Mouse (Mus musculus) cerebellum, adult 9-10 months (tissue): ENCODE results near the gene Slc22a2.
A peak's percentile ranks its signal among the peaks of the same experiment; 100 is the strongest.
"Not testable (repeated sequence)": the region's sequence is repeated elsewhere in the genome, so short reads cannot be mapped to it uniquely, and the experiment has no call there.

ENCODE experiments used
- DNase-seq: peaks from one replicate; pipeline ENCODE4 v3.0.0; 2022

Slc22a2 gene

DNA sequence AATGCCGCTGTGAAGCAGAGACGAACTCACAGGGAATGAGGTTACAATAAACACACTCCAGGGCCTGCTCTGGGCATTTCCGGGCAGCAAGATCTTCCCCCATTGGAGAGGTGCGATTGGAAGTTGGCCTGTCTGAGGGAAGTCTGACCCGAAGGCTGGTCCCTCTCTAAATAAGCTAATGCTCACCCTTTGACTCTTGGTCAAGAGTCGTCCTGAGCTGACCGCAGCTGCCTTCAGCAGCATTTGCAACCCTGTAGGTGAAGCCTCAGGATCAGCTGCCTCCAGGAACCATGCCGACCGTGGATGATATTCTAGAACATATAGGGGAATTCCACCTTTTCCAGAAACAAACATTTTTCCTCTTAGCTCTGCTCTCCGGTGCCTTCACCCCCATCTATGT is at the start of gene Slc22a2:
Gene Slc22a2 (plus strand): TSS at position 142 of the 400 bp plus-strand sequence.
- no peak for DNase-seq

DNA sequence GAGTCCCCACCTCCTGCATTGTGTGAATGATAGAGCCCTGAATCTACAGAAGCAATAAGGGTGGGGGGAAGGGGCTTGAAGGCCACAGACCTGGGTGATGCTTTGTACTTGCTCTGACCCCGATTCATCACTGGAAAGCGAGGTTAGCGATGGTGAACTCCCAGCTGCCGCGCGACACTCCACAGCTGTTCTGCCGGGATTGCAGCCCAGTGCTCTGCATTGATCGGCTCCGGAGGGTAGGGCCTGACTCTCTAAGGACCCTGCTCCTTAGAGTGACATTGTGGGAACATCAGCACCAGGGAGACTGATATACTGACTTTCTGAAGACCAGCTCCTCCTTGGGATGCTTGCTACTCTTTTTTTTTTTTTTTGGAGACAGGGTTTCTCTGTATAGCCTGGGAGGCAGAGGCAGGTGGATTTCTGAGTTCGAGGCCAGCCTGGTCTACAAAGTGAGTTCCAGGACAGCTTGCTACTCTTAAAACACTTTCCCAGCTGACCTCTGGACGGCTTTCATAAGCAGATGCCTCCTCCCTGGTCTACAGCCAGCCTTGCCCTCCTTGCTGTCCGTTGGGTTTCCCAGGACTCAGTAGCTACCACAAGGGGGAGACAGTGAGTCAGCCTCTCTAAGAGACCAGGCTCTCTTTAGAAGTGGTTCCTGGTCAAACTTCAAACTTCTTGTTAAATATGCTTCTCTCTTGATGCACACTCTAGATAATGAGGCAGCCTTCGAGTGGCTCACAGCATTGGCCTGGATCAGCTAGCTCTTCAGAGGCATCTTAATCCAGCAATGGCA is 49.4 kb upstream of the Slc22a2 start:
- peak; percentile 79 for DNase-seq

DNA sequence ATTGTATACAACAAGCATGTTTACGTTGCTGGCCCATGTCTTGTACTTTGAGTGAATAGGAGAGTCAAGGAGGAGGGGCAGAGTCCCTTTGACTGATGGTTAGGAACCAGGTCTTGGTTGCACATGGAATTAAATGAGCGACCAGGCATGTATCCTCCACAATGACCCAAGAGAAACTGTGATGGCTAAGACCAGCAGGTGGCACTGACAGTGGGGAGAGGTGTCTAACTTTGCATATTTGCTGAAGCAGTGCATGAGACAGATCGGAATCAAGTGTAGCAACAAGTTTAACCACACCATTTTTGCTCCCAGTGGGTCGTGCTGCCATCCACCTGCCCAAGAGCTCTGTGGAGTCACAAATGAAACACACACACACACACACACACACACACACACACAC is 21.7 kb upstream of the Slc22a2 start:
- no peak for DNase-seq

DNA sequence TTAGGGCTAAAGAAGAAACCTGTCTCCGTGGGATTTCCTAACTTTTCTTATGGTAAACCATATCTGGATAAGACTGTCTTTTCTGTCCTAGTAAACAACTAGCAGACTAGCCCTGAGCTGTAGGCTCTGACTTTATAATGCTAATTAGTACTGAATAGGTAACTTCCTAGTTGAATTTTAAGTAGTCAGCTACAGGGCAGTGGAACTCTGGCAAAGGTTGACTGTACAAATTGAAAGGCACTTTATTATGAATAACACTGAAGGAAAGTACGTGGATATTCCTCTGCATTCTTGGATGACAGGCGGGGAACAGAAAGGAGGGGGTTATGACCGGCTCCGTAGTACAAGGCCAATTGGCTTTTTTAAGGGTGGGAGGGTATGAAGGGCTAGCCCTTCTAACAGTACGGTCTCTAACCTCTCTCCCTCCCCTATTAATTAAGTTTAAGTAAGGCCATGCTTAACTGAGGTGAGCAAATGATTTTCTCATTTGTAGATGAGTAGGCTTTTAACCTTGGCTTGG is 19.4 kb upstream of the Slc22a2 start:
- not testable (repeated sequence) for DNase-seq

DNA sequence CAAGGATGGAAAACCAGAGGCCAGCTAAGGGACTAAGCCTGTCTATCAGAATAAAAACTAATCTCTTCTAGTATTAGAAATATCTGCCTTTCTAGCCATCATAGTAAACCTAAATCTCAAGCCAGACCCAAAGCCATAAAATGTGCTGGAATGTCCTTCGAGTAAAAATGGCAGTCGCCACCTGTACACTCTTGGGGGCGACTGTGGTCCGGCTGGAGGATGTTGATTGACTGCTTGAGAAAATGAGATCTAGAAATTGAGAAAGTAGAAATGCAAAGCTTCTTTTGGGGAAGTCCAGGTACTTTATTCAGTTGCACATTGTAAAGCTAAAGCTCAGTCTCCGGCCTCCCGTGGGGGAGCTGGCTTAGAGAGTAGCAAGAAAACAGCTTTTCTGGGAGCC is 18.5 kb upstream of the Slc22a2 start:
- no peak for DNase-seq

DNA sequence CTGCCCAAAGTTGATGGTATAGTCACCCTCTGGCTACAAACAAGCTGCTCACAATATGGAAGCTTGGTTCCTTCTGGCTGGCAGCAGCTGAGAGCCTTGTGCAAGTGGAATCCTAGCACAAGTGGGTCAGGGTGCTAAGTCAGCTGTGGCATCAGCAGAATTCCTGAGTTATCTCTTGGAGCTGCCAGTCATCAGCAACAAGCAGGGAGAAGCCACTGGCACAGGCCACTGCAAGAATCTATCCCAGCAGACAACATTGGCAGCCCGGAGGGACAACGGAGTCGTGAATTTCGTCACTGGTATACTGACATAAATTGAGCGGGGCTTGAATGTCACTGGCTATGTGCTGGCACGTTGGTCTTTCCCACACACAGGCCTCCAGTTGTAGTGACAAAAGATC is 12.6 kb upstream of the Slc22a2 start:
- DNase-seq, result no peak

DNA sequence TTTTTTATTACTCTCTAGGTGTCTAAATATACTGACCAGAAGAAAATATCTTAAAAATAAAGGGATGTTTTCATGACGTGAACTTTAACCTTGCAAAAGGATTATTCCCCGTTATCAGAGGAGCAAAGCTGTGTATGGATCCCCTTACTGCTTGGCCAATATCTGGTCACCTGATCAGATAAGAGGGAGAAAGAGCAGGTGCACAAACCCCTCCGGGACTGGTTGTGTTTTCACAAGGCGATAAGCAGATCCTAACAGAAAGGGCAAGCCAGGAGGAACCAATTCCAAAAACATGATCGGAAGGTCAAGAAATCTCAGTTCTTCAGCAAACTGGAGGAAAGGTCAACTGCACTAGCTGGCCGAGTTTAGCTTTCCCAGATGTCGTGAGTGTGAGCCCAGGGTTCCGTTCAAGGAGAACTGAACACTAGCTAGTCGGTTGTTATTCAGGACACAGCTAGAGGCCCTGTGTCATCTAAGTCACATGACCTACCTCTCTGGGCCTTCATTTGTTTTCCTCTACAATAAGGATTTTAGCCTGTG is 11.9 kb upstream of the Slc22a2 start:
- DNase-seq, result no peak

DNA sequence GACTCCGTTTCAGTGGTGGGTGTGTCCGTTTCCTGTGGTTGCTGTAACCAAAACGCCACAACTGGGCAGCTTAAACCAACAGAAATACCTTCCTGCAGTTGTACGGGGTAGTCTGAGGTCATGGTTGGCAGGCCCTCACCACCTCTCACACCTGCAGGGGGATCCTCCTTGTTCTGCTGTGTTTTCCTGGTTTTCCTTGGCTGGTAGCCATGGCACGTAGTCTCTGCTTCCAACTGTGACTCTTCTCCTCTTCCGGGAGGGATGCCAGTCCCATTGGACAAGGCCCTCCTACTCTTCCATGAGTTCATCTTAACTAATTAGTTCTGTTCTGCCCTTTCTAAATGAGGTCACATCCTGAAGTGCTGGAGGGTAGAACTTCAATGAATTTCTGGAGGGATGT is 8.5 kb upstream of the Slc22a2 start:
- no peak for DNase-seq

DNA sequence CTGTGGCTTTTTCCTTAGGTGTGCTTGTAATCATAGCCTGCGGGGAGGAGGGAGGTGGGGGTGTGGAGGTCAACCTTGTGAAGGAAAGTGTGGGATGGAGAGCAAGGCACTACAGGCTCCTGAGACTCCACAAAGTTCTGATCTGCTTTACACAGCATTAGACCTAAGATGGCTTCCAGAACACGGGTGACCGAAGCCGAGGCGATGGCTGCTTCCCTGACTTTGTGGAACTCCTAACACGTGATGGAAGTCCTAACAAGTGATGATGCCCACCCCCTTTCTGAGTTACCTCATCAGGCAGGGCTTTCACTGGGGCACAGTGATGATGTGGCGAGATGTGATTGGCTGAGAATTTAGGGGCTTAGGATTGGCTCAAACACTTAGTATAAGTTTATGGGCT is 6.8 kb upstream of the Slc22a2 start:
- no peak for DNase-seq

DNA sequence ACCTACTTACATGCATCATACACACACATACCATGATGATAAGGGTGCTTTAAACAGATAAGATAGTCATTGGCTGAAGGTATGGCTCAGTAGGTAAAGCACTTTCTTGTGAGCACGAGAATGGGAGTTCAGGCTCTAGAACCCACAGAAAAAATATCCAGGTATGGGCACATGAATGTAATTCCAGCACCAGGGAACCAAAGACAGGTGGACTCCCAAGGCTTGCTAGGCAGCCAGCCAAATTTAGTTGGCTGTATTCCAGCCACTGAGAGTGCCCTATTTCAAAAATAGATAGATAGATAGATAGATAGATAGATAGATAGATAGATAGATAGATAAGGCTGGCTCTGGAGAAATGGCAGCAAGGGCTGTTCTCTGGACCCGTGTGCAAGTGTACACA is 1.4 kb downstream of the Slc22a2 start:
- no peak for DNase-seq

DNA sequence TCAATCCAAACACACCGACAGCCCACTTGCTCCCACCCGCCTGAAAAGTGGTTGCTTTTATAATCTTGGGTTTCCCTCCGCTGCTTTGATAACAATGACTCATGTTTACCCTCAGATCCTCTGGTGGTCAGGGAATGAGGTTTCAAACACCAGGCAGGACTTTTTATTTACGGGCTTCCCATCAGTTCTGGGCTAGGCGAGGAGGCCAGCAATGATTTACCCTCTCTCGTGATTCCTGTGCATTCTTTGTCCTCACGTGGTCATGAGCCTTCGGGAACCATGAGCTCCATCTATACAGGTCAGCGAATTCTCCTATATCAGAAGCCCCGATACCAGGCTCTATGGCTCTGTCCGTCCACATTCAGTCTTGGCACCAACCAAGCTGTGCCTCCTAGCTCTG is 3.0 kb downstream of the Slc22a2 start:
- no peak for DNase-seq

DNA sequence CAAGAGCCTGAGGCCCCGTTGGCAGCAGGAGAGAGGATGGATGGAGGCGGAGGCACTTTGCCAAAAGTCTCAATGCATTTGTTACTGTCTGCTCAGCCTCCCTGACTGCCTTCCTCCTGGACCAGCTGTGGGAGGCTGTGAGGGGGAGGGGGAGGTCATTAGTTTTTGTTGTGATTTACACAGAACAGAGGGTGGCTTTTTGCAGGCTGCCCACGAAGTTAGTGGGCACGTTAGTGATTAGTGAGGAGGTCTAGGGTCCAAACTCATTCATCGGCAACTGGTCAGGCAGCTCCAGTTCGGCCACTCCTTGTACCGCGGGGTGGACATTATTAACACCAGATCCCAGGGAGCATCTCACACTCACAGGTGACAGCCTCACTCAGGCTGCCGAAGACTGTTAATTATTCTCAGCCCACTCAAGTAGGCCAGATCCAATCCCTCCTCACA is 4.9 kb downstream of the Slc22a2 start:
- no peak for DNase-seq

DNA sequence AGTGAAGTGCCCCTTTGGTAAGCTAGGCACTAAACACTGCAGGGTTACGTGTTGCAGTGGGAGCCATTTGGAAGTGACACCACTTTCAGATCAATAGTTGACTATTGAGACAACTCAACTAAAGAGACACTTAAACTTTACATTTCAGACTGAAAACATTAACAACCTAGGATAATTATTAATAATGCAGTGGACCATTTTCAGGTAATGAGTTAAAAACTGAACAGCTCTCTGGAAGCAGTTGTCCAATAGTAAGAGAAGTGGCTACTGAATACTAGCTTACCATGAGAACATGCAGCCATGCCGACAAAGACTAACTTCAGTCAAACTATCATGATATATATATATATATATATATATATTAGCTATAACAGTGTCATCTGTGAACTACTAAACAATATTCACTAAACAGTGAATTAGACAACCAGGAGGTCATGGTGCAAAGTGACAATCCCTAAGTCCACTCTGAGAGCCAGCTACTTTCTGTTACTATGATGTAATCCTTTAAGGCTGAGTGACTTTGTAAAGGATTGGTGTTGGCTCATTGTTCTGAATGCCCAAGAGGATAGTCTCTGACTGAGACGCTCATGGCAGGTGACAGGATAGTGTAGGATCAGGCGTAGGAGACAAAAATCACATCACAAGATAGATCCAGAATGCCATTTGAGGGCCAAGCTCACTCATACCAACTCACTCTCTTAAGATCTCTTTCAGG is 7.1 kb downstream of the Slc22a2 start:
- DNase-seq, result no peak

DNA sequence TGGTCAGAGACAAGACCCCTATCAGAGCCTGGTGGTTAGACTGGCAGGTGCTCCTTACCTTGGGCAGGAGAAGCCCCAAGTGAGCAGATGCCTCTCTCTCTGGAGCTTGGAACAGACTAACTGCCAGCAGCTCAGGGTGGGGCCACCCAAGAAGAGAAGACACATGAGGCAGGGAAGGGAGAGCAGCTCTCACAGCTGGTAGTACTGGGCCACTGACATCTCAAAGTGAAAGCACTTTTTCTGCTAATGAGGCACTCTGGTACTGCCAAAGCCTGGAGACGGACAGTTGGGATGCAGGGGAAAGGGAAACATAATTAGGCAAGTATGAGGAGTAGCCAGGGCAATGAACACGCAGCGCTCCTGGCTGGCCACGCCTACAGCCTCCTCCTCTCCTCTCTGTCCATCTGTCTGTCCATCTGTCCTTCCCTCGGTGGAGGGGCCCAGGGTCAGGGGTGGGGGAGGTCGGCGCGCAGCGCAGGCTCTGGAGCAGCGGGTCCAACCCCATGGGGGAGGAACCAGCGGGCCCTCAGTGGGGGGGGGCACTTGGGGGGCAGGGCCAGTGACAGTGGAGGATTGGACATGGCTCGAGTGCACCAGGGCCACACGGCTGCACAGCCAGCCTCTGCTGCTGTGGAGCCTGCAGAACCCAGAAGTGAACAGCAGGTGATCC is 12.0 kb downstream of the Slc22a2 start:
- no peak for DNase-seq

DNA sequence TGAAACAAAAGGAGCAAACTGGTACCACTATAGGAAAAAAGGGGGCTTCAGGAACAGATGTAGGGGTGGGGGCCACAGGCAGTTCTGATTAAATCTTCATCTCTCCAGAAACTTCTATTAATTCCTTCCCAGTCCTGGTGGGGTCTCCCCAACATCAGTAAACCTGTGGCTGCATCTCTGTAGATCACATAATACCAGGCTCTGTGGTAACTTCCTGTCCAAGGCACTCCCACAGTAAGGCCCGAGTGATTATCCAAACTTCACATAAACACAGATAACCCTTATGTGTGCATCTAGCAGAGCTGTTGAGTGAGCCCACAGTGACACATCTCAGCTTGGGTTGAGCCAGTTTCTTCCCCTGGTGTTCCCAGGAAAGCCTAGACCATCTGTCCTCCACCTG is 22.7 kb downstream of the Slc22a2 start:
- no peak for DNase-seq

DNA sequence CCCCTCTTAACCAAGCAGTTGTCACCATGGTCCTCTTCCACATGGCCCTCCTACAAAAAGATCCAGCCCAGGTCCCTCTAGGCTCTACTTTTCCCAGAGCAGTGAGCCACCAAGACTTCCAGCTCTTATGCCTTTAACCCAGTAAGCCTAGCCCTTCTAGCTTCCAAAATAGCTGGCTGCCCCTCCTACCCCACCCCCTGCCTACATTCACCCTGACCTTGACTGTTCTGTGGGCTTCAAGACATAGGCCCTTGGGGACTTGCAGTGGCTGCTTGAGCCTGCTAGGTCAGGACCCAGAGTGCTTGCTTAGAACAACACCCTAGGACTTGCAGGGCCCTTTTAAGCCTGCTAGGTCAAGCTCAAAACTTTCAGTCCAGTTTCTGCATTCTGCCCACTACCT is 23.3 kb downstream of the Slc22a2 start:
- DNase-seq, result no peak

DNA sequence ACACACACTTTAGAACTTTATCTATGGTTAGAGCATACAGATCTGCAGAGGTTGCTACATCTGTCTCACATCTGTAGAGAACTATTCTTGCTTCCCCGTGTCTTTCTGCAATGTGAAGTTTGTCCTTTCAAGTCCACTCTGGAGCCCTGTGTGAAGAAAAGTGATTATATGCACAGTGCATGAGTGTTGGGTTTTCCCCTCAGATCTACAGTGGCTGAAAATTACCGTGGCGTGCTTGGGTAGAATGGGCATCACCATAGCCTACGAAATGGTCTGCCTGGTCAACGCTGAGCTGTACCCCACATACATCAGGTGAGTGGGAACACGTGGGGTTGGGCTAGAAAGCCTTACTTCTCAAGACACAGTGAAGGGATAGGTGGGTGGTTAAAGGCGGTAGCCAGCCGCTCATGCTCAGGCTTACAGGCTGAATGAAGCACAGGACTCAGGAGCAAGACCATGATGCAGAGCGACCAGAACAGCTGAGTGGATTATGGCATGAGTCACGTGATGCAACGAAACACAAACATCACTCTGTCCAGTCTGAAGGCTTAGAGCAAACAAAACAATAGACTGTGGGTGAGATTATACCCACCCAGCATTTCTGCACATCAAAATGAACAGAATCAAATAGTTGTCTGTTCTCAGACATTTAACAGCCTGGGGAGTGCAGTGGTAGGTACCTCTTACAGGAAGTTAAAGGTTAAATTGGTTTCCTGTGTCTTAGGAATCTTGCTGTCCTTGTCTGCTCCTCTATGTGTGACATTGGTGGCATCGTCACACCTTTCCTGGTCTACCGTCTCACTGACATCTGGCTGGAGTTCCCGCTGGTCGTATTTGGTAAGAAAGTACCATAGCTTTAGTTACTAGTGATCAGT is 30.8 kb downstream of the Slc22a2 start:
- DNase-seq, result no peak

DNA sequence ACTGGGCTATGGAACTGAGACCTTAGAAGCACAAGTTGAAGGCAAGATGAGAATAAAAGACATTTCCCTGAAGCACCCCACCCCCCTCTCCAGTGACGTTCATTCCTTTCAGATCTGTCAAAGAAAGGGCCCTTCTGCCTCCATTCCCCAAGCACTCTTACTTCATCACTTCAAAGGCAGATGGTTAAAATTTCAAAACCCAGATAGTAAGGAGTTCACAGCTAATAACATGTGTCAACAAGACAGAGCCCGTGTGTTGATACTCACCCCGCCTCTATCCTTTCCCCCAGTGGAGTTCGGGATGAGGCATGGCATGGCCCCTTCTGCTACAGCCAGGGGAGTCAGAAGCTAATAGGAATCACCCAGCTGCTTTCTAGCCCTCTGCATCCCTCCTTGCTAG is 31.5 kb downstream of the Slc22a2 start:
- no peak for DNase-seq

DNA sequence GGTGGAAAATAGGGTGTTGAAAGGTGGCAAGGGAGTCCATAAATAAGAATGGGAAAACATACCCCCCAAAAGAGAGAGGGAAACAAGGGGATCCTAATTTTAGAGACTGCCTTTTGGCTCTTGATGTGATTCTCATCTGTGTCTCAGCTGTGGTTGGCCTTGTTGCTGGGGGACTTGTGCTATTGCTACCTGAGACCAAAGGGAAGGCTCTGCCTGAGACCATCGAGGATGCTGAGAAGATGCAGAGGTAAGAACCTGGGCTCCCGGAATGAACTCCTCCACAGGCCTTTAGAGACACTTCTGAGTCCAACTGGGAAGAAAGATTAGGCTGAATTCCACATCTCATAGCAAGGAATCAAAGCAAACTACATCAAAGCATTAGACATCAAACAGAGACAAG is 35.7 kb downstream of the Slc22a2 start:
- no peak for DNase-seq

DNA sequence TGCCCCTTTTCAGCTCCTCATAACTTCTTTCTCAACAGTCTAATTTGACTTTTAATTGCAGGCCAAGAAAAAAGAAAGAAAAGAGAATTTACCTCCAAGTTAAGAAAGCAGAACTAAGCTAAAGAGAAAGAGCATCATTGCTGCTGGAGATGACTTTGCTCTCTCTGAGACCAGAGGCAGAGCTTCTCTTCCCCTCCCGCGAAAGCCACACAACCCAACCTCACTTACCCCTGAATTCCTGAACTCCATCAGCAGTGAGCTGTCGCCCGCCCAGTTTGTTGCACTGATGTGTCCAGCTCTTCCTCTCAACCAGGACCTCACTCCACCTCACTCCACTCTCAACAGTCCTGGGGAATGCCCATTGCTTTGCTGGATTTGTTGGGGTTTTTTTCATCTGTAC is 44.1 kb downstream of the Slc22a2 start:
- DNase-seq, result no peak

DNA sequence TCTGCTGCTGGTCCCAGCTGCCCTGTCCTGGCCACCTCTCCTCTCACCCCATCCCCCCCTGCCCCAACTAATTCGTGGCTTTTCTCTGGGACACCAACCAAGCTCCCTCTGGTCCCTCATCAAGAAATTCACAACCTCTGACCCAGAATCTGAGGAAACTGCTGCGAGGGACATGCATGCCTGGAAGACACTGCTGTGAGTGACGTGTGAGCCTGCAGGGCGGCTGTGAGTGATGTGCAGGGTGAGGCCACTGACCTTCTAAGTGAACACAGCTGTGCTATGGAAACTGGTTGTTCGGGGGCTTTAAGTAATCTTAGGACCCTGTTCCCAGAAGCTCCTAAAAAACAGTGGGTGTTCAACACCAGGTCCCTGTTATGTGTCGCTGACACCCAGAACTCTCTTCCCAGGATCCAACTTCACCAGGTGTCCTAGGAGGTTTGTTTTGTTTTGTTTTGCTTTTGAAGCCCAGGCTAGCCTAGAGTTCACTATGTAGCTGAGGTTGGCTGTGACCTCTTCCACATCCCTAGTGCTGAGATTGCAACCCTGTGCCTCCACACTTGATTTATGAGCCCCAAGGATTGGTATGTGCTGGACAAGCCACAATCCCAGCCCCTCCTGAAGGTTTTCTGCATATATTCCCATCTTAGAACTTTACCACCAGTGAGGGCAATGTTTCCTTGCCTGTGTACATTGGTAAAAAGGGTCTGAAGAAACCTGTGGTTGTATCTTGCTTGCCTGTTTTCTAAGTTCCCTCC is 47.2 kb downstream of the Slc22a2 start:
- no peak for DNase-seq
